In genomic region chr7:93006694-93007231, GRCm38 (mm10) we compare ENCODE assay signal across 8 mouse cellular contexts.
A peak's percentile ranks its signal among the peaks of the same experiment; 100 is the strongest.
DNase-seq lines count a peak whose midpoint lies in the region; ATAC-seq lines count a peak whose summit lies in the region.
"Not testable (repeated sequence)": the region's sequence is repeated elsewhere in the genome, so short reads cannot be mapped to it uniquely, and the experiment has no call there.

No protein-coding gene starts in this region.

- peak; percentile 44 to 49 for DNase-seq in adrenal gland, adult 18-20 months (ENCODE audit: low spot score in 2 of 2)
- peak; percentile 79 to 83 for DNase-seq in cerebellum, postnatal 10 days
- DNase-seq in frontal cortex, postnatal 10 days (ENCODE audit: low spot score in 2 of 2) = peak; percentile 25 to 34
- peak; percentile 48 for DNase-seq in kidney, postnatal 10 days
- peak; percentile 35 to 63 for DNase-seq in left cerebral cortex, postnatal 10 days (ENCODE audit: extremely low spot score in 1 of 2, low spot score in 2 of 2)
- peak; percentile 8 to 41 for DNase-seq in lung, postnatal 4 days
- peak; percentile 13 to 44 for DNase-seq in right cerebral cortex, adult 2 months (ENCODE audit: low spot score in 2 of 2)

- not testable (repeated sequence) for H3K36me3 ChIP-seq in heart, embryonic 16.5 days (ENCODE audit: control insufficient read depth, insufficient read depth)

- not testable (repeated sequence) for H3K9ac ChIP-seq in heart, embryonic 16.5 days (ENCODE audit: low read length)

- H3K27me3 ChIP-seq in heart, embryonic 16.5 days (ENCODE audit: control insufficient read depth, insufficient read depth, low read length) = not testable (repeated sequence)

- peak overlapping the region; percentile 48 for H3K27ac ChIP-seq in heart, embryonic 16.5 days (ENCODE audit: low read length)

- intact Hi-C loops in left cerebral cortex, postnatal 10 days (cut with DNase I) = not testable (repeated sequence)

- H3K4me2 ChIP-seq in heart, embryonic 16.5 days (ENCODE audit: low read depth, low read length) = not testable (repeated sequence)

- not testable (repeated sequence) for H3K4me1 ChIP-seq in heart, embryonic 16.5 days (ENCODE audit: control insufficient read depth, insufficient read depth, low read length)

- ATAC-seq in heart, embryonic 16.5 days (replicated peaks; ENCODE audit: extremely low read depth, insufficient read depth, low FRiP score) = peak; percentile 84

- not testable (repeated sequence) for H3K4me3 ChIP-seq in heart, embryonic 16.5 days (ENCODE audit: low read length)

- H3K9me3 ChIP-seq in heart, embryonic 16.5 days (replicated peaks; ENCODE audit: control insufficient read depth, low read length) = not testable (repeated sequence)

- 29% methylated on average over 5 of the region's 5 CpGs for WGBS in heart, embryonic 16.5 days

Comparison
In these comparisons a context has a peak if more than half of its experiments do, and no peak if none do; other contexts are left out.
1. DNase-seq: peak in every context shown above with its lines; median percentile 81 in cerebellum, postnatal 10 days; 49 in left cerebral cortex, postnatal 10 days; 48 in kidney, postnatal 10 days; 46 in adrenal gland, adult 18-20 months; 30 in frontal cortex, postnatal 10 days; 28 in right cerebral cortex, adult 2 months; 24 in lung, postnatal 4 days.